In genomic region chr17:29031771-29032273, GRCm38 (mm10) we compare ENCODE assay signal across 8 mouse cellular contexts. TPM values are rescaled to one million over a fixed set of nuclear protein-coding genes. Genes with fewer than 3 reads are reported as not detected.
DNase-seq lines count a peak whose midpoint lies in the region; ATAC-seq lines count a peak whose summit lies in the region.

No protein-coding gene starts in this region.

- peaks cover 6% of the 10 kb centered on the region for H3K36me3 ChIP-seq in hindbrain, embryonic 13.5 days
- peaks cover 26% of the 10 kb centered on the region for H3K36me3 ChIP-seq in liver, embryonic 15.5 days (replicated peaks)

- H3K9ac ChIP-seq in hindbrain, embryonic 13.5 days = peak overlapping the region; percentile 89
- H3K9ac ChIP-seq in liver, embryonic 15.5 days = peak overlapping the region; percentile 94

- under 1% methylated on average over 26 of the region's 26 CpGs for WGBS in hindbrain, embryonic 13.5 days
- WGBS in liver, embryonic 15.5 days (ENCODE audit: insufficient replicate concordance) = under 1% methylated on average over 26 of the region's 26 CpGs

- peak overlapping the region; percentile 81 for H3K4me2 ChIP-seq in hindbrain, embryonic 13.5 days
- peak overlapping the region; percentile 91 for H3K4me2 ChIP-seq in liver, embryonic 15.5 days

- peak; percentile 43 for DNase-seq in urinary bladder, postnatal 14 days (ENCODE audit: low spot score)
- DNase-seq in urinary bladder, postnatal 36 days (ENCODE audit: low spot score in 2 of 2) = no peak
- DNase-seq in embryo, embryonic 10.5 days (ENCODE audit: low spot score) = peak; percentile 75
- peak; percentile 75 to 76 for DNase-seq in spleen, postnatal 10 days (ENCODE audit: low spot score in 2 of 2)
- no peak for DNase-seq in yolk sac, embryonic 10.5 days (ENCODE audit: low spot score)
- no peak for DNase-seq in urinary bladder, postnatal 4 days (ENCODE audit: low spot score in 2 of 2)

- H3K9me3 ChIP-seq in hindbrain, embryonic 13.5 days = no peaks in the 10 kb centered on the region
- no peaks in the 10 kb centered on the region for H3K9me3 ChIP-seq in liver, embryonic 15.5 days (replicated peaks)

- ATAC-seq in hindbrain, embryonic 13.5 days (ENCODE audit: low FRiP score) = peak; percentile 41
- peak; percentile 36 for ATAC-seq in liver, embryonic 15.5 days (ENCODE audit: insufficient read depth)

- peaks cover 29% of the 10 kb centered on the region for H3K4me1 ChIP-seq in hindbrain, embryonic 13.5 days (replicated peaks)
- H3K4me1 ChIP-seq in liver, embryonic 15.5 days (replicated peaks) = peaks cover 36% of the 10 kb centered on the region

- peak overlapping the region; percentile 66 for H3K4me3 ChIP-seq in hindbrain, embryonic 13.5 days
- peak overlapping the region; percentile 90 for H3K4me3 ChIP-seq in liver, embryonic 15.5 days (replicated peaks)

- peak overlapping the region; percentile 98 for H3K27ac ChIP-seq in hindbrain, embryonic 13.5 days
- H3K27ac ChIP-seq in liver, embryonic 15.5 days (replicated peaks) = peak overlapping the region; percentile 96

- H3K27me3 ChIP-seq in hindbrain, embryonic 13.5 days = no peaks in the 10 kb centered on the region
- H3K27me3 ChIP-seq in liver, embryonic 15.5 days = no peaks in the 10 kb centered on the region

RNA-seq across cellular contexts. Expression of gene Srsf3, which starts 0.6 kb away (rescaled TPM):
- 506 and 515 TPM in 2 replicates for polyA plus RNA-seq in hindbrain, embryonic 13.5 days (2015; fragmentation: Nextera tagmentation; extraction: Ambion mirVana)
- polyA plus RNA-seq in liver, embryonic 15.5 days (2015; fragmentation: Nextera tagmentation; extraction: Ambion mirVana) = 204 and 215 TPM in 2 replicates

RNA-seq across cellular contexts. Expression of gene Stk38, which starts 24.0 kb away (rescaled TPM):
- 111 and 122 TPM in 2 replicates for polyA plus RNA-seq in hindbrain, embryonic 13.5 days (2015; fragmentation: Nextera tagmentation; extraction: Ambion mirVana)
- 41.7 and 46.7 TPM in 2 replicates for polyA plus RNA-seq in liver, embryonic 15.5 days (2015; fragmentation: Nextera tagmentation; extraction: Ambion mirVana)

RNA-seq across cellular contexts. Expression of gene Cdkn1a, which starts 59.0 kb away (rescaled TPM):
- polyA plus RNA-seq in hindbrain, embryonic 13.5 days (2015; fragmentation: Nextera tagmentation; extraction: Ambion mirVana) = 56.5 and 56.9 TPM in 2 replicates
- polyA plus RNA-seq in liver, embryonic 15.5 days (2015; fragmentation: Nextera tagmentation; extraction: Ambion mirVana) = 15.4 and 15.5 TPM in 2 replicates

Comparison
In these comparisons a context has a peak if more than half of its experiments do, and no peak if none do; other contexts are left out.
1. DNase-seq: peak in urinary bladder, postnatal 14 days (single experiment), embryo, embryonic 10.5 days (single experiment) and spleen, postnatal 10 days (2 of 2); none in urinary bladder, postnatal 36 days (0 of 2), yolk sac, embryonic 10.5 days (single experiment) and urinary bladder, postnatal 4 days (0 of 2).